Mouse (Mus musculus) lung, postnatal 4 days (tissue): Measurements from ENCODE around the gene Fhit.

Experiments
- DNase-seq, 2 experiments: peaks; one replicate each; pipeline ENCODE4 v3.0.0; 2021

Gene Fhit

GRCm38 (mm10) chr14:10701707-10702106, 460.1 kb downstream of the Fhit start:
- no peak for DNase-seq

- DNase-seq: no peak
These were observed 481.8 kb downstream of the Fhit start for GRCm38 (mm10) chr14:10680041-10680440.

GRCm38 (mm10) chr14:10679638-10680037, 482.2 kb downstream of the Fhit start:
- no peak for DNase-seq

GRCm38 (mm10) chr14:10677627-10678026, 484.2 kb downstream of the Fhit start:
- DNase-seq: peak; percentile 13 to 60

GRCm38 (mm10) chr14:10660247-10660646, 501.6 kb downstream of the Fhit start:
- no peak for DNase-seq

GRCm38 (mm10) chr14:10659326-10659725, 502.5 kb downstream of the Fhit start:
- no peak for DNase-seq

GRCm38 (mm10) chr14:10658219-10658618, 503.6 kb downstream of the Fhit start:
- no peak for DNase-seq

GRCm38 (mm10) chr14:10657364-10657763, 504.5 kb downstream of the Fhit start:
- no peak for DNase-seq

- no peak for DNase-seq
These were observed 506.0 kb downstream of the Fhit start for GRCm38 (mm10) chr14:10655842-10656241.

GRCm38 (mm10) chr14:10647832-10648231, 514.0 kb downstream of the Fhit start:
- no peak for DNase-seq

- DNase-seq: no peak
These were observed 530.1 kb downstream of the Fhit start for GRCm38 (mm10) chr14:10631783-10632182.

- no peak for DNase-seq
These were observed 530.9 kb downstream of the Fhit start for GRCm38 (mm10) chr14:10630831-10631360.

- DNase-seq: no peak
These were observed 568.4 kb downstream of the Fhit start for GRCm38 (mm10) chr14:10593467-10593866.

- DNase-seq: no peak
These were observed 592.8 kb downstream of the Fhit start for GRCm38 (mm10) chr14:10568937-10569552.

GRCm38 (mm10) chr14:10567771-10568170, 594.1 kb downstream of the Fhit start:
- no peak for DNase-seq

- DNase-seq: no peak
These were observed 607.1 kb downstream of the Fhit start for GRCm38 (mm10) chr14:10554755-10555154.

- no peak for DNase-seq
These were observed 613.2 kb downstream of the Fhit start for GRCm38 (mm10) chr14:10548632-10549031.

GRCm38 (mm10) chr14:10545916-10546315, 615.9 kb downstream of the Fhit start:
- no peak for DNase-seq

GRCm38 (mm10) chr14:10534862-10535261, 627.0 kb downstream of the Fhit start:
- no peak for DNase-seq

- no peak for DNase-seq
These were observed 629.9 kb downstream of the Fhit start for GRCm38 (mm10) chr14:10531748-10532500.

GRCm38 (mm10) chr14:10526800-10527199, 635.0 kb downstream of the Fhit start:
- peak; percentile 5 to 22 for DNase-seq

- no peak for DNase-seq
These were observed 636.0 kb downstream of the Fhit start for GRCm38 (mm10) chr14:10525786-10526185.

GRCm38 (mm10) chr14:10514026-10514425, 647.8 kb downstream of the Fhit start:
- no peak for DNase-seq

- DNase-seq: no peak
These were observed 652.6 kb downstream of the Fhit start for GRCm38 (mm10) chr14:10509252-10509651.
